Mouse (Mus musculus) c-Kit-positive CD71-positive TER-119-negative erythroid progenitor cells, embryonic 14.5 days (primary cell): ENCODE measurements around the gene Gm20388.
A peak's percentile ranks its signal among the peaks of the same experiment; 100 is the strongest.
"Not testable (repeated sequence)": the region's sequence is repeated elsewhere in the genome, so short reads cannot be mapped to it uniquely, and the experiment has no call there.

Source experiments
- DNase-seq: peaks from one replicate; pipeline ENCODE4 v3.0.0-alpha.2; 2013; ENCODE audit warnings: low read depth

Gene Gm20388

GRCm38 (mm10) chr8:123097216-123097615 is 3186.6 kb downstream of the Gm20388 start:
- no peak for DNase-seq

- DNase-seq, result no peak
These were observed 3187.3 kb downstream of the Gm20388 start for GRCm38 (mm10) chr8:123097786-123098584.

GRCm38 (mm10) chr8:123100288-123100687 is 3189.6 kb downstream of the Gm20388 start:
- DNase-seq, result no peak

GRCm38 (mm10) chr8:123101244-123101643 is 3190.6 kb downstream of the Gm20388 start:
- DNase-seq, result no peak

GRCm38 (mm10) chr8:123101735-123102685 is 3191.4 kb downstream of the Gm20388 start, which contains the start of gene Rpl13:
TSS of gene Rpl13 (plus strand) at chr8:123102350.
- DNase-seq, result peak; percentile 87

- not testable (repeated sequence) for DNase-seq
These were observed 3192.2 kb downstream of the Gm20388 start for GRCm38 (mm10) chr8:123102855-123103254.

GRCm38 (mm10) chr8:123103285-123103684 is 3192.6 kb downstream of the Gm20388 start:
- no peak for DNase-seq

GRCm38 (mm10) chr8:123104046-123104767 is 3193.6 kb downstream of the Gm20388 start:
- DNase-seq, result no peak

- peak; percentile 77 for DNase-seq
These were observed 3195.1 kb downstream of the Gm20388 start for GRCm38 (mm10) chr8:123105553-123106326.

- DNase-seq, result no peak
These were observed 3195.9 kb downstream of the Gm20388 start for GRCm38 (mm10) chr8:123106531-123106930.

- DNase-seq, result no peak
These were observed 3197.4 kb downstream of the Gm20388 start for GRCm38 (mm10) chr8:123108010-123108409.

- no peak for DNase-seq
These were observed 3198.3 kb downstream of the Gm20388 start for GRCm38 (mm10) chr8:123108953-123109352.

GRCm38 (mm10) chr8:123110649-123111048 is 3200.0 kb downstream of the Gm20388 start:
- no peak for DNase-seq

- DNase-seq, result no peak
These were observed 3202.3 kb downstream of the Gm20388 start for GRCm38 (mm10) chr8:123112892-123113291.

- DNase-seq, result no peak
These were observed 3203.3 kb downstream of the Gm20388 start for GRCm38 (mm10) chr8:123113908-123114469.

- no peak for DNase-seq
These were observed 3204.0 kb downstream of the Gm20388 start for GRCm38 (mm10) chr8:123114644-123115043.

- DNase-seq, result no peak
These were observed 3206.6 kb downstream of the Gm20388 start, which contains the start of gene Cpne7 for GRCm38 (mm10) chr8:123117127-123117731. TSS of gene Cpne7 (plus strand) at chr8:123117374.

GRCm38 (mm10) chr8:123117744-123118143 is 3207.1 kb downstream of the Gm20388 start:
- no peak for DNase-seq

- DNase-seq, result no peak
These were observed 3211.4 kb downstream of the Gm20388 start for GRCm38 (mm10) chr8:123122059-123122458.

GRCm38 (mm10) chr8:123122670-123123069 is 3212.0 kb downstream of the Gm20388 start:
- DNase-seq, result no peak
